12 mouse cellular contexts compared by ENCODE assay signal in the genomic region with DNA sequence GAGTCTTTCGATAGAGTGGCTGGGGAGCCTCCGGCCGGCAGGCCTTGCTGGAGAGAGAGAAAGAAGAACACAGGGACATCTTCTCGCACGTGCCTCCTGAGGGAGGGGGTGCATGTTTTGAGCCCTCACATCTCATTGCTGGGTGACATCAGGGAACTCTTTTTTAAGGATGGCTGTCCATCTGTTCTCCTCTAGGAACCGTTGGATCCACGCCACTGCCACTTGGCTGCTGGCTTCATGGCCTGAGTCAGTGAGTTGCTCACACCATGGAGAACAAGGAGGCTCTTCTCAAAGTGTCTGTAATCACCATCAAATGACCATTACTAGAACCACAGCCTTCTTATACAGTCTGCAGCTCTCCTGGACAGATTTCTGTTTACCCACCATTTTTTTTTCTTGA.
DNase-seq lines count a peak whose midpoint lies in the region; ATAC-seq and TF ChIP-seq lines count a peak whose summit lies in the region.
"Had no signal": no experiment of that assay in that cellular context is flagged by ENCODE, and none has a peak within 500 bp of the region (broad histone marks: within the 10 kb centered on the region; RNA-seq: fewer than 3 reads in every experiment).

No protein-coding gene starts in this region.

- no peaks in the 10 kb centered on the region for H3K9me3 ChIP-seq in liver, postnatal 0 days (ENCODE audit: low read length)
- peaks cover 5% of the 10 kb centered on the region; the same call in 1 of the 2 replicates for H3K9me3 ChIP-seq in liver, embryonic 11.5 days (ENCODE audit: control insufficient read depth, low read length)
- H3K9me3 ChIP-seq in heart, embryonic 15.5 days (replicated peaks), result 0 out of 2 replicates have a peak, but pooled peaks cover 4% of the 10 kb centered on the region
- no peaks in the 10 kb centered on the region for H3K9me3 ChIP-seq in hindbrain, embryonic 13.5 days
- H3K9me3 ChIP-seq: hindbrain, embryonic 12.5 days; midbrain, embryonic 13.5 days had no signal

- 93% methylated on average over 7 of the region's 7 CpGs for WGBS in liver, postnatal 0 days (ENCODE audit: insufficient replicate concordance)
- WGBS in liver, embryonic 11.5 days, result 87% methylated on average over 7 of the region's 7 CpGs
- WGBS in heart, embryonic 15.5 days, result 78% methylated on average over 7 of the region's 7 CpGs
- WGBS in hindbrain, embryonic 13.5 days, result 93% methylated on average over 7 of the region's 7 CpGs

- H3K9ac ChIP-seq in liver, postnatal 0 days (replicated peaks), result no peak overlapping the region
- H3K9ac ChIP-seq in liver, embryonic 11.5 days (ENCODE audit: low read depth, low read length), result no peak overlapping the region
- H3K9ac ChIP-seq in heart, embryonic 15.5 days, result no peak overlapping the region
- no peak overlapping the region for H3K9ac ChIP-seq in hindbrain, embryonic 13.5 days
- H3K9ac ChIP-seq: hindbrain, embryonic 12.5 days; liver, embryonic 13.5 days; midbrain, embryonic 13.5 days had no signal

- no peak overlapping the region for H3K4me3 ChIP-seq in liver, postnatal 0 days (ENCODE audit: low read depth, low read length)
- no peak overlapping the region for H3K4me3 ChIP-seq in liver, embryonic 11.5 days (ENCODE audit: low read depth, low read length)
- H3K4me3 ChIP-seq in heart, embryonic 15.5 days, result no peak overlapping the region
- H3K4me3 ChIP-seq in hindbrain, embryonic 13.5 days, result no peak overlapping the region
- H3K4me3 ChIP-seq: erythroblast, embryonic 14.5 days; hindbrain, embryonic 12.5 days; liver, embryonic 13.5 days; midbrain, embryonic 13.5 days had no signal

- peak overlapping the region; percentile 72 for H3K27ac ChIP-seq in liver, postnatal 0 days (ENCODE audit: low read depth)
- no peak overlapping the region for H3K27ac ChIP-seq in liver, embryonic 11.5 days (ENCODE audit: low read depth, low read length)
- H3K27ac ChIP-seq in heart, embryonic 15.5 days, result peak overlapping the region; percentile 13; the same call in 1 of the 2 replicates
- no peak overlapping the region for H3K27ac ChIP-seq in hindbrain, embryonic 13.5 days
- H3K27ac ChIP-seq: hindbrain, embryonic 12.5 days; liver, embryonic 13.5 days; midbrain, embryonic 13.5 days had no signal

- H3K4me1 ChIP-seq in liver, postnatal 0 days (ENCODE audit: insufficient read depth), result peaks cover 9% of the 10 kb centered on the region
- H3K4me1 ChIP-seq in liver, embryonic 11.5 days (replicated peaks; ENCODE audit: control insufficient read depth, insufficient read depth, low read length), result peaks cover 6% of the 10 kb centered on the region
- H3K4me1 ChIP-seq in heart, embryonic 15.5 days (replicated peaks), result peaks cover 38% of the 10 kb centered on the region
- peaks cover 30% of the 10 kb centered on the region for H3K4me1 ChIP-seq in hindbrain, embryonic 13.5 days (replicated peaks)

- no peak for TF ChIP-seq EP300 in liver, postnatal 0 days (IDR thresholded peaks at IDR 0.05; ENCODE audit: low read depth)

- ATAC-seq in liver, postnatal 0 days, result 0 out of 2 replicates have a peak, but pooled peaks have one; percentile 18
- ATAC-seq in liver, embryonic 11.5 days (replicated peaks; ENCODE audit: low FRiP score), result no peak
- ATAC-seq in heart, embryonic 15.5 days (replicated peaks; ENCODE audit: insufficient number of reproducible peaks, insufficient read depth, low FRiP score, low read depth), result no peak
- ATAC-seq in hindbrain, embryonic 13.5 days (ENCODE audit: low FRiP score), result no peak
- ATAC-seq: midbrain, embryonic 13.5 days had no signal

- no peak for TF ChIP-seq CTCF in liver, postnatal 0 days (IDR thresholded peaks at IDR 0.05; ENCODE audit: low read depth)

- DNase-seq in liver, postnatal 0 days, result no peak
- DNase-seq in liver, embryonic 11.5 days (ENCODE audit: low spot score), result no peak
- DNase-seq in cerebellum, adult 11-12 months, result peak; percentile 87
- DNase-seq in gastrocnemius, adult 18-20 months (ENCODE audit: low spot score), result peak; percentile 56
- DNase-seq in lung, postnatal 25 days (ENCODE audit: low spot score), result no peak
- no peak for DNase-seq in c-Kit-positive CD71-positive TER-119-positive erythroid progenitor cells, embryonic 14.5 days (ENCODE audit: low spot score)
- DNase-seq: liver, embryonic 13.5 days had no signal

- H3K4me2 ChIP-seq in liver, postnatal 0 days (ENCODE audit: low read depth, low read length), result peak overlapping the region; percentile 47
- H3K4me2 ChIP-seq in liver, embryonic 11.5 days, result no peak overlapping the region
- peak overlapping the region; percentile 40 for H3K4me2 ChIP-seq in heart, embryonic 15.5 days
- H3K4me2 ChIP-seq in hindbrain, embryonic 13.5 days, result no peak overlapping the region
- H3K4me2 ChIP-seq: hindbrain, embryonic 12.5 days; liver, embryonic 13.5 days; midbrain, embryonic 13.5 days had no signal

- H3K36me3 ChIP-seq in liver, postnatal 0 days (replicated peaks; ENCODE audit: insufficient read depth, low read length), result no peaks in the 10 kb centered on the region
- H3K36me3 ChIP-seq in liver, embryonic 11.5 days (ENCODE audit: control insufficient read depth, insufficient read depth, low read length), result peaks cover 3% of the 10 kb centered on the region; the same call in 1 of the 2 replicates
- no peaks in the 10 kb centered on the region for H3K36me3 ChIP-seq in heart, embryonic 15.5 days
- H3K36me3 ChIP-seq in hindbrain, embryonic 13.5 days, result peaks cover 3% of the 10 kb centered on the region; the same call in 1 of the 2 replicates
- H3K36me3 ChIP-seq: hindbrain, embryonic 12.5 days; midbrain, embryonic 13.5 days had no signal

- H3K27me3 ChIP-seq in liver, postnatal 0 days (ENCODE audit: insufficient read depth, low read length), result no peaks in the 10 kb centered on the region
- no peaks in the 10 kb centered on the region for H3K27me3 ChIP-seq in liver, embryonic 11.5 days (replicated peaks; ENCODE audit: control insufficient read depth, insufficient read depth, low read length)
- no peaks in the 10 kb centered on the region for H3K27me3 ChIP-seq in heart, embryonic 15.5 days
- no peaks in the 10 kb centered on the region for H3K27me3 ChIP-seq in hindbrain, embryonic 13.5 days
- H3K27me3 ChIP-seq: hindbrain, embryonic 12.5 days; liver, embryonic 13.5 days; midbrain, embryonic 13.5 days had no signal

Comparison
In these comparisons a context has a peak if more than half of its experiments do, and no peak if none do; other contexts are left out.
1. H3K27ac ChIP-seq: peak in liver, postnatal 0 days (single experiment) and heart, embryonic 15.5 days (single experiment); none in liver, embryonic 11.5 days (single experiment) and hindbrain, embryonic 13.5 days (single experiment).
2. H3K4me2 ChIP-seq: peak in liver, postnatal 0 days (single experiment) and heart, embryonic 15.5 days (single experiment); none in liver, embryonic 11.5 days (single experiment) and hindbrain, embryonic 13.5 days (single experiment).
3. DNase-seq: peak in cerebellum, adult 11-12 months (single experiment) and gastrocnemius, adult 18-20 months (single experiment); none in liver, postnatal 0 days (single experiment), liver, embryonic 11.5 days (single experiment), lung, postnatal 25 days (single experiment) and c-Kit-positive CD71-positive TER-119-positive erythroid progenitor cells, embryonic 14.5 days (single experiment).